Mouse (Mus musculus) thymus, adult 18-20 months (tissue): ENCODE data around the gene Mettl24.
"Not testable (repeated sequence)": the region's sequence is repeated elsewhere in the genome, so short reads cannot be mapped to it uniquely, and the experiment has no call there.

Experiments used
- DNase-seq, 2 experiments: peaks; one replicate each; pipeline ENCODE4 v3.0.0; 2022; ENCODE audit warnings: mixed read lengths in 2 of 2

Gene Mettl24

DNA sequence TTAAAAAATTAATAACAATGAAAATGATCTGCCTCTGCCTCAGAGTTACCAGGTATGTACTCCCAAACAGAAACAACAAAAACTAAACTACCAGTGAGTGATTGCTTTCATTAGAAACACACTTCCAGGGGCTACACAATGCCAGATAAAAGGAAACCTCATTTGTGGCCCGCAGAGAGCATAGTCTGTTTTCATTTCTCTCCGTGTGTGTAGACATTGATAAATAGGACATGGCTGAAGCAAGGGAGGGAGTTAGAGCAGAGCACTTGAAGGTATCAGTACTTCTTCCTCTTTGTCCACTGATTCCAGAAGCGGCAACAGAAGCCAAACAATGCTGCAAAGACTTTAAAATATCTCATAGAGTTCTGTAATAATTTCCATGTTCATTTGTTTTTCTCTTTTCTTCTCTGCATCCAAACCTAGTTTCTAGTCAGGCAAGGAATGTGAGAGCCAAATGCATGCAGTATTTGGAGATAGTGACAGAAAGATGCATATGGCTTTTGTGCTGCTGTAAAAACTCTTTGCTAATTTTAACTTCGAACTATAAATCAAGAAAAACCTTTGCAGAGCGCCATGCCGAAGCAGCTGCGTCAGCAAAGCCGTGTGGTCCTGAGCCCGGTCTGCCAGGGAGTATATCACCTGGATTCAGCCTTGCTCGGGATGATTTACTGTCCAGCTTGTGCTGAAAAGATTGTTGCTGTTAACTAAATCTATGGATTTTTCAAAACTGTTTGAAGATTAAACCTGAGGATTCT, 67.4 kb downstream of the Mettl24 start:
- no peak for DNase-seq

DNA sequence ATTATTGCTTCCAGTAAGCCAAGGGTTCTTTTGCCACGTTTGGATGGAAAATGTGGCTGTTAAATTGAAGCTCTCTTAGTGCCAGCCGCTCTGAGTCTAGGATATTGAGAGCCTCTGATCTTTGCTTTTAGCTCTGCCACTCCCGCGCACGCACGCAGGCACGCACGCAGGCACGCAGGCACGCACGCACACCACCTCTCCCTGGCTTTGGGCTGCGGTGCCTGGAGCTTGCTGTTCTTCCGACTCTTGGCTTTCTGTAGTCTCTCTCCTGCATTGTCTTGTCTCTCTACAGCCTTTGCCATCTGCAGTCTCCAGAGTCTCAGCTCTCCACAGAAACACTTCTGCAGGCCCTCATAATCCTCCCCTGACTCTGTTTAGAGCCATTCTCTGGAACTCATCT, 68.1 kb downstream of the Mettl24 start:
- no peak for DNase-seq

DNA sequence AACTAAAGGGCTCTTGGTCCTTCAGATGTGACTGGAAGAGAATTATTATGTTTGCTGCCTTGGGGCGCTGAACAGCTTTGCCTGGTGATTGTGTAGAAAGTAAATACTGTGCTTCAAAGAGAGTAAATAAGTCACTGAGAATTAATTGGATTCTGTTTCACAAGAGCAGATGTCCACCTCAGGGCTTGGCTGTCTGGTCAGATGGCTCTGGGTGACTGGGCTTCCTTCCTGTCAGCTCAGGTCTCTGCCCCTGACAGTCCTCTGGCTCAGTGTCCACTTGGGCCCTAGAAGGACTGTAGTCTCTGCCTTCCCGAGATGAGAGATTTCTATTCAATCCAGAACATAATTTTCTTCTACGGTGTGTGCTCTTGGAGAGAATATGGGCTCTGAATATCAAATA, 70.0 kb downstream of the Mettl24 start:
- no peak for DNase-seq

DNA sequence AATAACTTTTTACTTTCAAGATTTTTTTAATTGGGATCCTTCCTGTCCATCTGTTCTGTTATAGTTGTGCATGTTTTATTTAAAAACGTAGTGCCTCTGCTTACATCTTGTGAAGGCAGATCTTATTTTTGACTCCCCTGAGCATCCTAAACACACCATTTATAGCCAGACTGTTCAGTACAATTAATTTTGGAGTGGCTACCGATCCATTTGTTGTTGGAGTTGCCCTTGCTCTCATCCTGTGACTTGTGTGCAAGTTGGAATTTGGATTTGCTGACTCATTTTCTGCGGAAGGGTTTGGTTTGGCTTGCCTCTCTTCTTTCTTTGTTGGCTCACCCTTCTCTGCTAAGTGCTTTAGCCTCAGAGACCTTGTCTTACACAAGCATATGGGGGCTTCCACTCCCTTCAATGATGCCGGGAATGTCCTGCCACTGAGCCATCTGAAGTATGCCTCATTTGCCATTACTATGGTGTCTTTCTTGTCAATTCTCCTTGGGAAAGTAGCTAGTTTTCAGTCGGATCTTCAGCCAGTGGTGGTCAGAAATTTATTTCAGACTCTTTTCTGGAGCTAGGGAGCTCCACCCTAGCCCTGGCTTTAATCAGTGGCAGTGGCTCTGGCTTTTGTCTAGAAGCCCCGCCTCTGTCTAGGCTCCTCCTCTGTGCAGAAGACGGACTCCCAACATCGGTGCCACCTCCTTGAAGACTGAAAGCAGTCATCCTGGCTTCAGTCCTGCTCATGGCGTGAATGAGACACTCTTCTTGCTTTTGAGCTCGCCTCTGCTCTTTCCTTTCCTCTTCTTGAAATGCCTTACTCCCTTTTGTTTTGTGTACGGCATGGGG, 75.3 kb downstream of the Mettl24 start:
- DNase-seq = no peak

DNA sequence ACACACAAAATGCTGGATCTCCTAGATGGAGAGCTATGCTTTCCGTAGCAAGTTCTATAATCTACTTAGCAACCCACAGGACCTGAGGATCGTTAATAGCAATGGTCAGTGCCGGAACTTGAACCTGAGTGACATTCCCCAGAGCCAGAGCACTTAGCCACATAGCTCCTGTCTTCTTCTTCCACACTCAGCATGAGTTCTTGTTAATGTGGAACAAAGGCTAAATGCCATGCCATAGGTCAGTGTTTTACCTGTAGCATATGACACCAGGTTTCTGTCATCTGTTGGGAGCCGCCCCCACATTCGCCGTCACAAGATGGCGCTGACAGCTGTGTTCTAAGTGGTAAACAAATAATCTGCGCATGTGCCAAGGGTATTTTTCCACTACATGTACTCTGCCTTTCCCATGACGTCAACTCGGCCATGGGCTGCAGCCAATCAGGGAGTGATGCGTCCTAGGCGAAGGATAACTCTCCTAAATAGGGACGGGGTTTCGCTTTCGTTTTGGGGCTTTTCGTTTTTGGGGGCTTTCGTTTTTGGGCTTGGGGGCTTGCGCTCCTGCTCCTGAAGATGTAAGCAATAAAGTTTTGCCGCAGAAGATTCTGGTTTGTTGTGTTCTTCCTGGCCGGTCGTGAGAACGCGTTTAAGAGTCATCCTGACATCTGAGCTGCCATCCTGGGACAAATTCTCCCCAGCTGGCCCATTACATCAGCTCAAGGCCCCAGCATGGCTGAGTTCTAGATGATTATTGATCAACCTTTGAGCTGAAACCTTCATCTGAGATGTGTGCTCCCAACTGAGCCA, 76.5 kb downstream of the Mettl24 start:
- DNase-seq = not testable (repeated sequence)

DNA sequence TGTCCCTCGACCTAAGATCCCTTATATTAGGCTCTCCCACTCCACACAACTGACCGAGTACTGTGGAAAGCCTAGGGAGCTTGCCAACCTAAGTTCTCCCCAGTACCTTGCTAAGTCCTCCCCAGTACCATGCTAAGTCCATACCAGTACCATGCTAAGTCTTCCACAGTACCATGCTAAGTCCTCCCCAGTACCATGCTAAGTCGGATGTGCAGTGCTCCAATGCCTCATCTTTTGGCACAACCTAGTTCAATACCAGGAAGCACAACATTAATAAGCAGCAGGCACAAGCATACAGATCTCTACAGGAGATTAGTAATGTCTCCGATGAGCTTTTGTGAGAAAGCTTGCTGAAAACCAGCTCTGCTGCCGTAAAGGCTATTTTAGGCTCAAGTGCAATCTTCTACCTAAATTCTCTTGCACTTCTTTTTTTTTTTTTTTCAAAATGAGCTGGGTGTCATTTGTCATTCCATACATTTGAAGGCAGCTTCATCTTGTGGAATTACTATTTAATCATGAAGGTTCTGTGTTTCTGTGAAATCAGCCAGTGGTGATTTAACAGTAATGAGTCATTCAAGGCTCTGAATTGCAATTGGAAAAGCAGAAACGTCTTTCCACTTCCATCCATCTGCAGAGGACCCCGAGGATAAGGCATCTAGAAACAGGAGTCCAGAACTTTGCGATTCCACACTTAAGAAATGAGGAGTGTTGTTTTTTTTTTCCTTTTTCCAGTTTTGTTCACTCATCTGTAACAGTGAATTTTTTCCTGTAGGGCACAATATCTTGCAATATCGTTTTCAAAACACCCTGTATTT, 77.3 kb downstream of the Mettl24 start:
- DNase-seq = no peak

DNA sequence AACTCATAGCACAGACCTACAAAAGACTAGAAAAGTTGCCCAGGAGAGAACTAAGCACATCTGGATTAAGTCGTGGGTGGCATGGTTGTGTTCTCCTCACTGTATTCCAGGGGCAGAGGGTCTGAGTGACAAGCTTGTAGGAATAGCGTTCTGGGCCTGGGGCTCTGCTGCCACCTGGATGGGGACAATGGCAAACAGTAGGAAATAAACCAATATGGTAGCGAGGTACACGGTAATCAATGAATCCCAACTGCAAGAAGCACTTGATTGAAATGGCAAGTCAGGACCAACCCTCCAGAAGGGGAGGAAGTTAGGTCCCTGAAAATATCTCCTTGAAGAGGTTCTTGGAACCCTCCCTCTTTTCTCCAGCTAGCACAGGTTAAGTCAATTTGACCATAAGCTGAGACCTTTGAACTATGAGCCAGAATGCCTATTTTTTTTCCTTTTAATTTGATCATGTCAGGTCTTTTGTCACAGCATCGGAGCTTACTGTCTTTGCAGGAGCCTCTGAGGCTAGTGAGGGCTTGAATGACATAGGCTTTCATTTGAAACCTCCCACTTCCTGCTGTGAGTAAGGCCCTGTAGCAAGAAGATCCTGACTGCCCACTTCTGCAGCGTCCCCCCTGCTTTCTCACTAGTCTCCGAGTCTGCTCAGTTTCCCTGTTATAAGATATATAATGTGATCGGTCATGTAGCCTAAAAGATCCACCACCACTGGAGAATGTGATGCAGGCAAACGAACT, 78.1 kb downstream of the Mettl24 start:
- no peak for DNase-seq

DNA sequence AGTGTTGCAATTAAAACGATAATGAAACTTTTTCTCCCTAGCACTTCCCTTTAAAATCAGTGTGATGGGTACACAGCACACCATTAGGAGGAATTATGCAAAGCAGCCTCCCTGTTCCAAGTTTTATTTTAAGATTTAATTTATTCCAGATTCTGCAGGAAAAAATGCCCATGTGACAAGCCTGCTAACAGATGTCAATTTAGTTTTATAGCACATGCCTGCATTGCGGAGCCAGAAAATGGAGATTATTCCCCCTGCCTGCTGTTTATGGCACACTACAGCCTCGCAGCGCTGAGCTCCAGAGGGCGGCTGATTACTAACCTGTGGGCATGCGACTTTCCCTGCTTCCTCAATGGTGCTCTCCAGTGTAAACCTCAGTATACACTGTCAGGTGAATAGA, 79.5 kb downstream of the Mettl24 start:
- DNase-seq = no peak

DNA sequence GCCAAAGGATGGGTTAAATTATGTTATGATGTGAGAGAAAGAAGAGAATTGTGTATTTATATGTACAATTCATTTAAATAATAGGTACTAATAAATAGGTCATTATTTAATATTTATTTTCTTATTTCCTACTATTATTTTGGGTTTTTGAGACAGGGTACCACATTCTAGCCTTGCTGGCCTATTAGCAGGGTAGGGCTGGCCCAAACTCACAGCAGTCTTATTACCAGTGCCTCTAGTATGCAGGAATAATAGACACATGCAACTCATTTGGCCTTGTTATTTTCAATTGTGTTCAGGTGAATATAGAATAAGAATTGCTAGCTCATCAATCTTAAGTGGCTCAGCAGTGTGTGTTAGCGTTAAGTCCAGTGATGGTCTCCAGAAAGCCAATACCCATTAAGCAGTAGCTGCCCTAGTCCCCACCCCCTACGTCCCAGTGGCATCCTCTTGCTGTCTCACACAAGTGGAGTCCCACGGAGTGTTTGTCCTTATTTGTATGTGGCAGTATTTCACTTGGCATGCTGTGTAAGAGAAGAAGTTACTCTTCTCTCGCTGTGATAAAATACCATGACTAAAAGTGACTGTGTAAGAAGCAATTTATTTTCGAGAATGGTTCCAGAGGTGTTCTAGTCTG, 80.1 kb downstream of the Mettl24 start:
- no peak for DNase-seq

DNA sequence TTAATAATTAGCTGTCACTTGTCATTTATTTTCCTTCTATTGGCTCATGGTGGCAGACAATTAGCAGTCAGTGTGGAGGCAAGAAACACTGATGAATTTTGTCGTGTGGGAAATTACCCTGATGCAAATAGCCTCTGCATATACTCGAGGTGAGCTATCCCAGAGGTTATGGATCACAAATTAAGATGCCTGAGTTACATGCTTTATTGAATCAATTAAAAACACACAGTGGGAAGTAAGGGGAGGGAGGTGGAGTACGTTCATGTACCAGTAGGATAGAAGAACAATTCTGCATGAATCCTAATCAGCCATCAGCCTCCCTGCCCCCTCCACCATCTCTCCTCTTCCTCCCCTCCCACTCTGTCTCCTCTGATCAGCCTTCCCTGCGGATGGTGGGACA, 89.2 kb downstream of the Mettl24 start:
- DNase-seq = no peak

DNA sequence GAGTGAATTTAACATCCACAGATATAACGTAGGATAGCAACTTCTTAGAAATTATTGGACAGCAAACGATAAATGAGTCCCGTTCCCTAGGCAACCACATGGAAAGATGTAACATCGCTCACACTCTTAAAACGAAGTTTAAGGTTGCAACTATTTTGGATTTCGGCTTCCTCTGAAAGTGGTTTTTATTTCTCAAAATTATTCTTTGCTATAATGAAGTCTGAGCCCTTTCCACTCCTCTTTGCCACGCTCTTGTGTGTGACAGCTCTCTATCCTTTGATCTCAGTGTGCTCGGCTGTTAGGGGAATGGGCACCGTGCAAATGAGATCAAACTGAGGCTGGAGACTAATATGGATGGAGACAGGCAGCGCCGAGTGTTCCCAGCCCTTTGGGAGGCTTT, 92.1 kb downstream of the Mettl24 start:
- no peak for DNase-seq

DNA sequence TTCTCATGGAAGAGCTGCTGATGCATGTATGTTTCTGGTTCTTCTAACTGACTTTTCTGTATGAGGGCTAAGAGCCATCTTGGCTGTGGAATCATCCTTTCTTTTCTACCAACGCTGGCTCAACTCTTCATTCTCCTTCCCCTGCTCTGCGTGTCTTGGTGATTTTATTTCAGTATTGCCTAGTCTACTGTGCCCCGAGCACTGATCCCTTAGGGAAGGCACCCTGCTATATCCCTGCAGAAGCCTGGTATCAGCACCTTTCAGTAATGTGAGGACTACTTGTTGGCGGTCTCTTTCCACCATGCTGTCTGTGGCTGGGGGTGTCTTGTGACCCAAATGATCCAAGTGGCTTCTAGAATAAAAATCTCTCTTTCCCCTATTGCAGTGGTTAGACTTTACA, 92.6 kb downstream of the Mettl24 start:
- DNase-seq = no peak

DNA sequence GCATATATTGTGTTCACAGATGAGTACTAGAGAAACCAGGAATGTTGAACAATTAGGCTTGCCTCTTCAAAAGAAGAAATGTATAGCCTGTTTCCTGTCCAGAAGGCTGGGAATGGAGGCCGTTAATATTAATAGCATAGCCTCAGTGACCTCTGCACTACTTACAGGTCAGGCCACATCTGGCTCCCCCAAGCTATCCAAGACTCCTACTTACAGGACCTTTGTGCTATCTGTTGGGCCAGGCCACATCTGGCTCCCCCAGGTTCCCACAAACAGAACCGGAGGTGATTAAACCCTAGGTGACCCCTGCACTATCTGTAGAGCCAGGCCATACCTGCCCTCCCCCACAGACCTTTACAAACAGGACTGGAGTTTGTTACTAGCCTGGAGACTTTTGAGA, 94.1 kb downstream of the Mettl24 start:
- no peak for DNase-seq

DNA sequence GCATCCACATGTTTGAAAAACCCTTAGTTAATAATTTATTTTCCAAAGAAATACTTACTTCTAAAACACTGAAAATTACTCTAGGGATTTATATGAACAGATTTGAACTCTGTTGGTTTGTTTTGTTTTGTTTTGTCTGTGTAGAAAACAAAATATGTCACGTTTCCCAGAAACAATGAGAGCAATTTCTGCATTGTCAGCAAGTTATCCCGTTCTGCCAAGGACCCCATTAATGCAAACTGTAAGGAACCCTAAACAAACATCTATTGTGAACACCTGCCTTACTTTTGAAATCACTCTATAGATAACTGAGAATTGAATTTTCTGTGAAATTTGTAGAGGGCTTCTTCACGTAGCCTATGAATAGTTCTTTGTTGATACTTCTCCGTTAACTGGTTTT, 95.4 kb downstream of the Mettl24 start:
- DNase-seq = no peak

DNA sequence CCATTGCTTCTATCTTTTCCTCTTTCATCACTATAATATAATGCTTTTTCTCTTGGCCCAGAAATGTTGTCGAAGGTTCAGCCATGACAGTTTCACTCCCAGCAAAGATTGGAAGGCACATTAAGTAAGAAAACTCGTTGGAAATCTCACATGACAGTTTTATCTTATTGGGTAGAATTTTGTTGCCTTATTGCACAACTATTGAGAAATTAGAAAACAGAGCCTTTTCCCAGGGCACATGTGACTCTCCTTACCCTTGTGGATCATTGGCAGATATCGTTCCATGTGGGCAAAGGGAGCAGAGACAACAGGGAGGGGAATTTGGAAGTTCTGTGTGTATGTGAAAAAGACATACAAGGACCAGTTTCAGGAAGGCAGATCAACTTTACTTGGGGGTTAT, 107.3 kb downstream of the Mettl24 start:
- no peak for DNase-seq

DNA sequence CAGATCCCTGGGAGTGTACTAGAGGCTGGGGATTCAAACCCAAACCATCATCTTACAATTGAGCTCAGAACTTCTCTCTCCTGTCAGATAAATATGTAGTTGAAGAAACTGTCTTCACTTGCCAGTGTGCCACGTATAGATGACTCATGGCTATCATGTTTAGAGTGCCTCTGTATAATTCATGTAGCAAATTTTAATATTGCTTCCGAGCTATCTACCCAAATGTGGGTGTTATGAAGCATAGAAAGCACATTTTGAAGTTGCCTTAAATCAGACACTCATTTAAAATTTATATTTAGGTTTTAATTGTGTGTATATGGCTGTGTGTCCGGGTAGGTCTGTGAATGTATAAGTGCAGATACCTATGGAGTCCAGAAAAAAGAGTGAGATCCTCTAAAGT, 109.0 kb downstream of the Mettl24 start:
- DNase-seq = no peak

DNA sequence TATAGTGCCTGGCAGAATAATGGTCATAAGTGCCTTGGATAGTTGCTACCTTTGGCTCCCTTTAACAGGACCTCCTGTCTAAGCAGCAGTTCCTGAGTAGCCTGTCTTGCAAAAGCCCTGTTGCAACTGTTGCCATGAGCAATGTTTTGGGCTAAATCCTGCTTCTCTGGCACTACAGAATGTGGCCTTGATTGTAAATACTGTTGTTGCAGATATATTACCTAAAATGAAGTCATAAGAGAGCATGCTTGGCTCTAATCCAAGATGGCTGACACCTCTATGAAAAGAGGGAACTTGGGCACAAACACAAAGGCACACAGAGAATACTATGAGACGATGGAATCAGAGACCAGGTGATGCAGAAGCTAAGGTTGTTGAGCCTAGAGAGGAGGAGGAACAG, 122.1 kb downstream of the Mettl24 start:
- no peak for DNase-seq

DNA sequence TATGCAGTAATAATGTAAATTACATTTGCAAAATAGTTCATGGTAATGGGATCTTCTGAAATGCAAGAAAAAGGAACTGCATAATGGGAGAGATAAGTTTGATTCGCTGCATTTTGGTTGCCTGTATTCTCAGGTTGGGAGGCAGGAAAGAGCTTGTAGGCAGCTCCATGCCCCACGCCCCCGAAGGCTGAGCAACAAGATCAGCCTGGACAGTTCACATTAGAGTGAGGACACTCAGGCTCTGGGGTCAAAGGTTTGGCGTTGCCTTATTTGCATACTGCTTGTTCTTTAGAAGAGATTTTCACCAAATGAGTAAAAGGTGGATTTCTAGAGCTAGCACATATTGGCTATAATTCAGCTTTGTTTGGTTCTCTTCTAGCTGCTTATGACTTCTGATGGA, 123.1 kb downstream of the Mettl24 start:
- no peak for DNase-seq

DNA sequence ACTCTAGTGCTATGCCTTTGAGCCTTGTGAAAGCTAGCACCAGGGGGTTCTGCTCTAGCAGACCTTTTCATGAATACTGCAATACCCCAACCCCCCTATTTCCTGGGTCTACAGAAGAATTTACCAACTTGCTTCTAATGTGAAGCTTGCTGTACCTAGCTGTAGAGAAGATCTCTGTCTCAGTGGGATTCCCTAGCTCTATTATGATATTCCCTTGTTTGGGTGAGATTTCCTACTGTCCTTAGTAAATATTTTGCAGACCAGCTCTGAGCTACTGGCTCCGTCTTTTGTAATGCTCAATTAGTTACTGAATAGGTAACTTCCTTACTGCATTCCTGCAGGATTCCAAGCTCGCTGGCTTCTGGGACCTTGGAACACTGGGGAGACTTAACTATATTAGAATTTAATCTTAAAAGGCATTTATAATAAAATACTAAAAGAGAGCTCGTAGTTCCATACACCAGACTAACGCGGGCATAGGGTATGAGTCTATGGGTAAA, 126.4 kb downstream of the Mettl24 start:
- DNase-seq = not testable (repeated sequence)

DNA sequence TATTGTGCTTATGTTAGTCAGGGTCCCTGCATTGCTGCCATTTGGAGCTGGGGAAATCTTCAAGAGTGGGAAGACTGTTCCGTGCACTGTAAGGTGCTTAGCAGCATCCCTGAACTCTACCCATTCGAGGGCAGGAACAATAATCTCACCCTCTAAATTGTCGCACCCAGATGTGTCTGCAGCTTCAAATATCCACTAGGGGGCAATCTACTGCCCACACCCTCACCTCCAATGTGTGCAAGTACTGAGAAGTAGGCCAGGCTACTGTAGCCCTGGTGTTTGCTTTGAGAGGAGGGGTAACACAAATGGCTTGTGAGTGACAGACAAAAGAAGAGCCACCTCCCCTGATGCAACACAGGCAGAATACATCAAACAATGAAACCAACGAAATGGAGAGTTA, 130.5 kb downstream of the Mettl24 start:
- DNase-seq = no peak

DNA sequence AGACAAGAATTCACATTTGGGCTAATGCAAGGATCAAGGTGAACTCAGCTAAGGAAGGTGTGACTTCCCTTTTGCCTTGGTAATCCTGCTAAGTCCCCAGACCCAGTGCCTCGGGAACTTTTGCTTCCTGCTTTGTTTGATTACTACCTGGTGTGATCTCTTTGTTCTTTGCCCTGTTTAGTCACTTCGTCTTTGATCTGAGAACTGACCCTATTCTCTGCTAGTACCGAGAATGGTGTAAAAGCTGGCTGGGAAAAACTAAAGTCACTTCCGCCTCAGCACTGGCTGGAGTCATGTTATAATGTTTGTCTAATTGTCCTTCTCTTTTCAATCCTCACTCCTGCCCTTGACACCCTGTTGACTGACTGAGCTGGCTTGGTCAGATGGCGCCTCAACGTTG, 133.4 kb downstream of the Mettl24 start:
- no peak for DNase-seq
